Mouse (Mus musculus) neutrophil, adult 59 days (primary cell): Measurements from ENCODE around the gene Fem1a. TPM values are rescaled to one million over a fixed set of nuclear protein-coding genes. Genes with fewer than 3 reads are reported as not detected.

Experiments used
- total RNA-seq, 2 experiments: library from RNA; stranded (reverse); gene quantifications; 1 replicate in 1 of 2; 2 replicates in 1 of 2; pipeline ENCODE4 v1.2.4; 2023

The Fem1a gene
- 10 to 100 TPM; 12.7 to 12.8 TPM for total RNA-seq

GRCm38 (mm10) chr17:56256239-56256881 lies at the start of gene Fem1a:
TSS of gene Fem1a (plus strand) at chr17:56256810.

GRCm38 (mm10) chr17:56218377-56219191 lies 38.0 kb upstream of the Fem1a start, which contains the start of gene Dpp9:
TSS of gene Dpp9 (minus strand) at chr17:56218905.

GRCm38 (mm10) chr17:56276643-56277566 lies 20.3 kb downstream of the Fem1a start, which contains the start of gene Ticam1:
TSS of gene Ticam1 (minus strand) at chr17:56276786.

GRCm38 (mm10) chr17:56292531-56293222 lies 36.1 kb downstream of the Fem1a start, which contains the start of gene Plin3:
TSS of gene Plin3 (minus strand) at chr17:56292873.

GRCm38 (mm10) chr17:56300186-56300585 lies 43.6 kb downstream of the Fem1a start, which contains the start of gene Arrdc5:
TSS of gene Arrdc5 (minus strand) at chr17:56300286.

GRCm38 (mm10) chr17:56303160-56303846 lies 46.7 kb downstream of the Fem1a start, which contains the start of gene Uhrf1:
TSS of gene Uhrf1 (plus strand) at chr17:56303321.

Other genes starting within 250 kb of the Fem1a start
- 10 to 100 TPM; 58.7 to 59.0 TPM for gene Sh3gl1, start 220.2 kb upstream of the Fem1a start, total RNA-seq
- gene Chaf1a, start 216.4 kb upstream of the Fem1a start, total RNA-seq = 10 to 100 TPM; 16.7 to 19.3 TPM
- gene Ubxn6, start 181.8 kb upstream of the Fem1a start, total RNA-seq = 10 to 100 TPM; 29.7 to 32.1 TPM
- 10 to 100 TPM; 39.7 to 45.3 TPM for gene Hdgfl2, start 177.2 kb upstream of the Fem1a start, total RNA-seq
- gene Plin4, start 147.0 kb upstream of the Fem1a start, total RNA-seq = under 1 TPM; 0.31 to 0.49 TPM
- 1 to 10 TPM; 1.2 to 1.3 TPM for gene Plin5, start 139.2 kb upstream of the Fem1a start, total RNA-seq
- 100 to 1,000 TPM; 165 to 222 TPM for gene Lrg1, start 134.8 kb upstream of the Fem1a start, total RNA-seq
- 1 to 10 TPM; 4.3 TPM for gene Sema6b, start 116.5 kb upstream of the Fem1a start, total RNA-seq
- 1 to 10 TPM; 1.3 to 1.8 TPM for gene Tnfaip8l1, start 94.3 kb upstream of the Fem1a start, total RNA-seq
- gene Mydgf, start 72.9 kb upstream of the Fem1a start, total RNA-seq = 10 to 100 TPM; 26.6 to 30.6 TPM
- gene Dpp9, start 37.9 kb upstream of the Fem1a start, total RNA-seq = 10 to 100 TPM; 33.0 to 38.7 TPM
- 10 to 100 TPM; 13.2 to 15.0 TPM for gene Ticam1, start 20.0 kb downstream of the Fem1a start, total RNA-seq
- gene Plin3, start 36.1 kb downstream of the Fem1a start, total RNA-seq = 10 to 100 TPM; 45.8 to 53.2 TPM
- gene Arrdc5, start 43.5 kb downstream of the Fem1a start, total RNA-seq = not detected
- 10 to 100 TPM; 88.7 to 96.5 TPM for gene Uhrf1, start 46.5 kb downstream of the Fem1a start, total RNA-seq
- gene Kdm4b, start 69.3 kb downstream of the Fem1a start, total RNA-seq = 10 to 100 TPM; 16.8 to 18.0 TPM
- 10 to 100 TPM; 23.5 to 24.6 TPM for gene Ptprs, start 219.7 kb downstream of the Fem1a start, total RNA-seq